Mouse (Mus musculus): ENCODE data around the gene Dmrt3. TPM values are rescaled to one million over a fixed set of nuclear protein-coding genes. Genes with fewer than 3 reads are reported as not detected.
A peak's percentile ranks its signal among the peaks of the same experiment; 100 is the strongest.

Gene Dmrt3
- polyA plus RNA-seq, 1 experiment from 2014 or later, result 0.32 TPM

DNA sequence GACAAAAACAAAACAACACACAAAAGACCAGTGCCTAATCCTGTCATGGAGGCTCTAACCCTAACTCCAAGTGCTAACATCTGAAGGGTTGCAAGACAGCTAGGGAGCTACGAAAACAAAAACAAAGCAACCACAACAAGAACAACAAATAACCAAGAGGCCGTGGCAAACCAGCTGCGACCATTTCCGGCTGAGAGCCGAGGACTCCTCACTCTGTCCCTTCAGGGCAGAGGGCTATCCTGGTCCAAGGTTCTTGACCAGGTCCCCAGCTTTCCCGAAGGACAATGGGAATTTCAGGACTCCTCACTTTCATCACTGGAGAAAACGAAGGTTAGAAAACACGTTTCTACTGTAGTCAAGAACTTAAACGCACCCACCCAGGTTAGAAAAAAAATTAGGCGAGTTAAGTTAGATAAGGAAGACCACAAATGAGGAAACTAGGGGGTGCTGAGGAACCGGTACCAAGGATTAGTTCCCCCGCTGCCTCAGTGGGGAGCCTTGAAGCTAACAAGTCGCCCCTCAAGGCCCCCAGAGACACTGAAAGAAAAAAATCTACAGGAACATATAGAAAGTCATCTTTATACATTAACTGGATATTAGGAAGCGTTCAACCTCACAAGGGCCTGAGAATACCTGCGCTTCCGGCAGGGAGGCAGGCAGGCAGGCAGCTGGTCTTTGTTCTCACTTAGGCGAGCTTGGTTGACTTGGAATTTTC is 60.6 kb downstream of the Dmrt3 start:
- H3K4me2 ChIP-seq, result no peak overlapping the region
- H3K4me3 ChIP-seq, result no peak overlapping the region
- peaks cover 98% of the 10 kb centered on the region for H3K27me3 ChIP-seq
- H3K27ac ChIP-seq, result no peak overlapping the region
- 1% methylated on average over 17 of the region's 17 CpGs for WGBS
- H3K36me3 ChIP-seq, result no peaks in the 10 kb centered on the region
- H3K9me3 ChIP-seq, result no peaks in the 10 kb centered on the region
- ATAC-seq (ENCODE audit: low FRiP score), result no peak
- H3K4me1 ChIP-seq (replicated peaks), result peaks cover 25% of the 10 kb centered on the region
- no peak overlapping the region for H3K9ac ChIP-seq

DNA sequence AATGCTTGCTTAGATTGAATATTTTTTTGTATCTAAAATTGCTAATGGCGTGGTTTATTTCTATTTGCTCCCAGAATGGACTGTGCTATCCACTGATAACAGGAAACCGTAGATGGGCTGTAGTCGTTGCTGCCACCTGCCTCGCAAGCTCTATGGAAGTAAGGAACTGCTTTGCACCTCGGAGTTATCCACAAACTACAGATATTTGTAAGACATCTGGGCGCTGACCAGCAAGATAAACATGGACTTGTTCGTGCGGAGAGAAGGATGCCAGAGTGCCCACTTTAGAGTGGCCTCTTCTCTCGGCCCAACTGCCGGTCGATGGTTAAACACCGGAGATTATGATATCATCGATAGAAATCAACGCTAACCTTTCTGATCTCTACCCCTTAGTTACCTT is 61.6 kb downstream of the Dmrt3 start:
- peak overlapping the region; percentile 52 for H3K4me2 ChIP-seq
- peak overlapping the region; percentile 34 for H3K4me3 ChIP-seq
- peaks cover 21% of the 10 kb centered on the region for H3K4me1 ChIP-seq (replicated peaks)
- H3K36me3 ChIP-seq, result no peaks in the 10 kb centered on the region
- H3K27ac ChIP-seq, result no peak overlapping the region
- no peak overlapping the region for H3K9ac ChIP-seq
- H3K9me3 ChIP-seq, result no peaks in the 10 kb centered on the region
- no peak for ATAC-seq (ENCODE audit: low FRiP score)
- WGBS, result 1% methylated on average over 14 of the region's 14 CpGs
- H3K27me3 ChIP-seq, result peaks cover 98% of the 10 kb centered on the region

DNA sequence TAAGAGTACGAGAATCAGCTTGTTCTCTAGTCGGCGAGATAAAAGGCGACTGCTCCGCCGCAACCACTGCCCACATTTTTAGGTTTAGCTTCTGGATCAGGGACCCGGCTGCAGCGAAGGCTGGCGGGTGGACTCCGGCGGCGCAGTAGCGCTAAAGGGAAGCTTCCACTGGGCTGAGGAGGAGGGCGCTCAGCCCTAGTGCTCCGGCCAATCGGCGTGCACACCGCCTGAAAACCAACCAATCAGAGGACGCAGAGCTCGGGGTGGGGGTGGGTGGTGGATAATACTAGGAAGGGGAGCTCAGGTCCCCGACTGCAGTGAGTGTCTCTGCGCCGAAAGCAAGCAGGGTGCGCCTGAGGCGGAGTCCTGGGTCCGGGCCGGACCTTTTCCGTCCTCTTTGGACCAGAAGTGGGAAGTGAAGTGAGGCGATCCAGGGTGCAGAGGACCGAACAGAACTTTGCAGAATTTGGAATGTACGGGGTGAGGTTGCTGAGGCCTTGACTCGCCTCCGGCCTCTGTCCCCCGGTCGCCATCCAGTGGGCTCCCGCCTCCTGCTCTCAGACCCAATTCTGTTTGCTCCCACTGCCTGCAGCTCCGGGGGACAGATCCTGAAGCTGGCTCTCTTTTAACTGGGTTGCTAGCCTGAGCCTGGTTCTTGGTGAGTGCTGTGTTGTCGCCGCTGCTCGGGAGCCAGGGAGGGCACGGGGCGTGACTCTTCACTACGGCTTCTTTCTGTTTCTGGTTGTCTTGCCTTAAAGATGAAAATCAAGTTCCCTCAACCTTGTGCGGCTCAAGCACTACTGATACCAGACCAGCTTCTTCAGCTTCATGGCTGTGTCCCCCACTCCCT is 62.2 kb downstream of the Dmrt3 start, which contains the start of gene Dmrt2:
Gene Dmrt2, plus strand, starts transcription at position 311 of the 850 bp plus-strand sequence.
- no peak within 1 kb of the TSS for H3K27ac ChIP-seq
- peak within 1 kb of the TSS; percentile 34 for H3K4me3 ChIP-seq
- no peaks in the 10 kb centered on the region for H3K9me3 ChIP-seq
- peak within 1 kb of the TSS; percentile 19; the same call in 1 of the 2 replicates for H3K9ac ChIP-seq
- WGBS, result under 1% methylated on average over 44 of the region's 44 CpGs
- H3K4me1 ChIP-seq (replicated peaks), result peaks cover 21% of the 10 kb centered on the region
- H3K4me2 ChIP-seq, result peak within 1 kb of the TSS; percentile 54
- peak; percentile 96 for ATAC-seq (ENCODE audit: low FRiP score)
- no peaks in the 10 kb centered on the region for H3K36me3 ChIP-seq
- H3K27me3 ChIP-seq, result peaks cover 97% of the 10 kb centered on the region

Other genes with a start within 250 kb of the Dmrt3 start
- gene Dmrt1, start 104.7 kb upstream of the Dmrt3 start, polyA plus RNA-seq (2015; fragmentation: Nextera tagmentation; extraction: Ambion mirVana), result not detected in 2 replicates
- 0.09 and 0.13 TPM in 2 replicates for gene Dmrt2, start 62.1 kb downstream of the Dmrt3 start, polyA plus RNA-seq (2015; fragmentation: Nextera tagmentation; extraction: Ambion mirVana)

Data from hindbrain, embryonic 13.5 days (tissue).